Comparison of ENCODE assay signal across 17 mouse cellular contexts in genomic region chr4:65192810-65193209, GRCm38 (mm10).
"Had no signal": no experiment of that assay in that cellular context is flagged by ENCODE, and none has a peak within 500 bp of the region (broad histone marks: within the 10 kb centered on the region; RNA-seq: fewer than 3 reads in every experiment).

No protein-coding gene starts in this region.

- H3K27me3 ChIP-seq: liver, embryonic 15.5 days; midbrain, embryonic 12.5 days; neural tube, embryonic 13.5 days; neural tube, embryonic 15.5 days; stomach, embryonic 15.5 days had no signal

- H3K4me2 ChIP-seq: liver, embryonic 15.5 days; lung, embryonic 14.5 days; midbrain, embryonic 12.5 days; neural tube, embryonic 13.5 days; neural tube, embryonic 15.5 days; stomach, embryonic 15.5 days had no signal

- H3K9ac ChIP-seq: liver, embryonic 15.5 days; liver, postnatal 0 days; lung, embryonic 14.5 days; midbrain, embryonic 12.5 days; neural tube, embryonic 13.5 days; neural tube, embryonic 15.5 days; stomach, embryonic 15.5 days had no signal

- H3K9me3 ChIP-seq: liver, embryonic 15.5 days; midbrain, embryonic 12.5 days; neural tube, embryonic 13.5 days; neural tube, embryonic 15.5 days; stomach, embryonic 15.5 days had no signal

- H3K4me1 ChIP-seq: liver, embryonic 15.5 days; midbrain, embryonic 12.5 days; neural tube, embryonic 13.5 days; neural tube, embryonic 15.5 days; stomach, embryonic 15.5 days had no signal

- DNase-seq: liver, postnatal 0 days; lung, postnatal 10 days; lung, postnatal 4 days; midbrain, embryonic 14.5 days; right cerebral cortex, postnatal 14 days; thymus, adult 2 months; thymus, postnatal 25 days; thymus, postnatal 4 days had no signal

- H3K36me3 ChIP-seq: liver, embryonic 15.5 days; midbrain, embryonic 12.5 days; neural tube, embryonic 13.5 days; neural tube, embryonic 15.5 days; stomach, embryonic 15.5 days had no signal

- ATAC-seq: liver, postnatal 0 days; midbrain, embryonic 16.5 days had no signal

- H3K27ac ChIP-seq: liver, embryonic 15.5 days; midbrain, embryonic 12.5 days; neural tube, embryonic 13.5 days; neural tube, embryonic 15.5 days; stomach, embryonic 15.5 days; stomach, postnatal 0 days had no signal

- H3K4me3 ChIP-seq: liver, embryonic 15.5 days; midbrain, embryonic 12.5 days; myocyte; neural tube, embryonic 13.5 days; neural tube, embryonic 15.5 days; stomach, embryonic 15.5 days had no signal
